Mouse (Mus musculus): ENCODE data around the gene Dpp6. TPM values are rescaled to one million over a fixed set of nuclear protein-coding genes. Genes with fewer than 3 reads are reported as not detected.

Dpp6 gene
- polyA plus RNA-seq, 1 experiment from 2014 or later: 3.7 TPM

DNA sequence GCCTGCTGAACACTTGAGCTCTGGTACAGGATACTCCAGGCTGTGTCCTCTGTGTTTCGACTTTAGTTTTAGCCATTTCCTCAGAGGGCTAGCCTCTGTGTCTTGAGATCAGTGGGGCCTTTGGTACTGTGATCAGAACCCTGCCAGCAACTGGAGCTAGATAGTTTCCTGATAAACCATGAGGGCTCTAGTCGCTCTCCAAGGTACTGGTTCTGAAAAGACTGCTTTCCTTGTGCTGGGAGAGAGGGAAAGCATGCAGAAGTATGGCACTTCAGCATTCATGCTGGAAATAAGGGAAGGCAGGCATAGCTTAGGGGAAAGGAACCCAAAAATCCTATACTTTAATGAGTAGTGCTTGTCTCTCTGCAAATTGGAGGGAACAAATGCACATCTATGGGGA is 548.9 kb downstream of the Dpp6 start:
- no peak overlapping the region for H3K9ac ChIP-seq
- ATAC-seq (ENCODE audit: insufficient number of reproducible peaks, insufficient read depth, low FRiP score, low TSS enrichment): no peak
- H3K36me3 ChIP-seq: no peaks in the 10 kb centered on the region

DNA sequence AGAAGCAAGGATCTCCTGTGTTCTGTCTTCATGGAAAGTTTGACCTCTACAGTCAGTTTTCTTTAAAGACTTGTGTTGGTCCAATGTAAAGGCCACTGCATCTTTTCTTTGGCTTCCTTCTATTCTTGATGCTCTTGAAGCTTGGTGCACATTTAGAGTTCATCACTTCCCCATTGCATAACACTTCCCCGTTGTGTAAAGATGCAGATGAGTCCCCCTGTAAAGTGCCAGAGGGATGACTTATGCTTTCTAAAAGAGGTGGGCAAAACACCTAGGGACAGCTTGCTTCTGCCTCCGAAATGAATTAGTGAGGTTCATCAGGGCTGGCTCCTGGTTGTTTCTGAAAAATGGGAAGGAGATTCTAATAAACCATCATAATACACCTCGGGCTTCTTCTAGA is 553.8 kb downstream of the Dpp6 start:
- 73% methylated on average over 3 of the region's 3 CpGs for WGBS
- no peaks in the 10 kb centered on the region for H3K27me3 ChIP-seq
- H3K9ac ChIP-seq: no peak overlapping the region
- no peaks in the 10 kb centered on the region for H3K4me1 ChIP-seq
- no peak overlapping the region for H3K4me3 ChIP-seq
- H3K4me2 ChIP-seq (replicated peaks): no peak overlapping the region
- no peak for ATAC-seq (ENCODE audit: insufficient number of reproducible peaks, insufficient read depth, low FRiP score, low TSS enrichment)
- no peaks in the 10 kb centered on the region for H3K9me3 ChIP-seq
- H3K27ac ChIP-seq: no peak overlapping the region
- no peaks in the 10 kb centered on the region for H3K36me3 ChIP-seq

More for the DNA sequence above, 548.9 kb downstream of the Dpp6 start:
- no peaks in the 10 kb centered on the region for H3K4me1 ChIP-seq
- H3K27ac ChIP-seq: no peak overlapping the region
- H3K4me2 ChIP-seq (replicated peaks): no peak overlapping the region
- H3K9me3 ChIP-seq: no peaks in the 10 kb centered on the region
- H3K27me3 ChIP-seq: no peaks in the 10 kb centered on the region
- no peak overlapping the region for H3K4me3 ChIP-seq
- 71% methylated on average over 2 of the region's 2 CpGs for WGBS

DNA sequence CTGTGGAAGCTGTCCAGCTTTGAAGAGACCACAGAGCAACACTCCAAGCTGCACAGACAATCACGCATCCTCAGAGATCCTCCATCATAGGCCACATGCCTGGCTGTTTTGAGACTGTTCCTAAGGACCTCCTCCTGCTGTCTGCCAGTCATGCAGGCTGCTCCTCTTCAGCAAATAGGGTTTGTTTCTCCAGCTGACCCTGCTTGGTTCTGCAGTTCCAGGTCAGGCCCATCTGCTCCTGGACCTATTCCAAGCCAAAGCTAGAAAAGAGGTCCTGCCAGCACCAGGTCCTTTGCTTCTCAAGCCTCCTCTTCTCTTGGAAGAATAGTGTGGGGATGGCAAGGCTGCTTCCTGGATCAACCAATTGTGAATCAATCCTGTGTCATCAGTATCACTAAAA is 556.9 kb downstream of the Dpp6 start:
- H3K9me3 ChIP-seq: no peaks in the 10 kb centered on the region
- no peak for ATAC-seq (ENCODE audit: insufficient number of reproducible peaks, insufficient read depth, low FRiP score, low TSS enrichment)
- WGBS: 78% methylated on average over 1 of the region's 1 CpGs
- H3K4me2 ChIP-seq (replicated peaks): no peak overlapping the region
- H3K27ac ChIP-seq: no peak overlapping the region
- no peaks in the 10 kb centered on the region for H3K36me3 ChIP-seq
- no peak overlapping the region for H3K9ac ChIP-seq
- no peaks in the 10 kb centered on the region for H3K27me3 ChIP-seq
- no peak overlapping the region for H3K4me3 ChIP-seq
- no peaks in the 10 kb centered on the region for H3K4me1 ChIP-seq

DNA sequence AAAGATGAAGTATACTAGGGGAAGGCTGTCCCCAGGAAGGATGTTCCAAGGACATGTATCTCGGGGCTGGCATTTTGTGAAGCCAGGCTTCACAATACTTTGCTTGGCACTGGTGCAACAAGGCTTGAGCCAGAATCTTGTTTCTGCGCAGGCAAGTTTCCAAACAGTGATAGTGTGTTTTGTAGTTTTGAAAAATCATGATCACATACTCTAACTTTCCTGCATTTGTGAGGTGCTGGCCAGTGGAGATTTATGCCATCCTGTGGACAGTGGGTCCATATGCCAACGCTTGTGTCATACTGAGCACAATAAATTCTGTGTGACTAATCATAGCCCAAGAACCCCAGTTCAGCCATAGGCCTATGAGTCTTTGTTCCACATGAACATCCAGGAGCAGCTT is 558.8 kb downstream of the Dpp6 start:
- Histone ChIP-seq H3K4me3 (no peak overlapping the region), H3K36me3 (no peaks in the 10 kb centered on the region), H3K4me1 (no peaks in the 10 kb centered on the region), H3K27ac (no peak overlapping the region), H3K9me3 (no peaks in the 10 kb centered on the region), H3K4me2 (replicated peaks) (no peak overlapping the region), H3K27me3 (no peaks in the 10 kb centered on the region), H3K9ac (no peak overlapping the region)
- WGBS: 79% methylated on average over 3 of the region's 3 CpGs
- no peak for ATAC-seq (ENCODE audit: insufficient number of reproducible peaks, insufficient read depth, low FRiP score, low TSS enrichment)

DNA sequence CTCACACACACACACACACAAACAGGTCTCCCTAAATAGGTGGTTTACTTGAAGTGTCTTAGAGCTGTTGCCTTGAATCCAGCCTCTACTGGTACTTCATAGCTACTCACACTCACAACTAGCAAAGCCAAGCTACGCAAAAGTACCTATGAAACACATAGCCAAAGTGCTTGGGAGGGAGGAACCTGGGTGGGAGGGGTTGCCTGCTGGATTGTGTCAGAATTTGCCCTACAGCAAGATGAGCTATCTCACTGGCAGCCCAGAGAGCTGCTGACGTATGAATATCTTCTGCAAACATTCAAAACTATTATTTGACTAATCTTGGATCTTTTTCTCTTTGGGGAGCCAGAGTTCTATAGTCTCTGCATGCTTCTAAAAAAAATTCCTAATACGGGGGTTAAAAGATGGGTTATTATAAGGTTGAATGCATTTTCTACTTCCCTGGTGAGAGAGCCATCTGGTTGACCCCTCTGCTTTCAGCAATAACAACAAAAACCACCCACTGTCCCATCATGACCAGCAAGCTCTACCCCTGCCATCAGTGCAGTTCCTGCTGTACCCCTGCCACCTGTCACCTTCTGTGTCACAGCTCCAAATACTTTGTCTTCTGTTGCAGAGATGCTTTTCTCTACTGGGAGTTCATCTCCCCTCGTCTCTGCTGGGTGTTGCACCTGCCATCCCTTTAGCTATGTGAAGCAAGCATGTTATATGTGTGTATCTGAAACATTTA is 563.8 kb downstream of the Dpp6 start:
- ATAC-seq (ENCODE audit: insufficient number of reproducible peaks, insufficient read depth, low FRiP score, low TSS enrichment): no peak
- no peaks in the 10 kb centered on the region for H3K4me1 ChIP-seq
- H3K27ac ChIP-seq: no peak overlapping the region
- WGBS: 81% methylated on average over 4 of the region's 4 CpGs
- H3K36me3 ChIP-seq: no peaks in the 10 kb centered on the region
- H3K9ac ChIP-seq: no peak overlapping the region
- no peaks in the 10 kb centered on the region for H3K9me3 ChIP-seq
- no peak overlapping the region for H3K4me2 ChIP-seq (replicated peaks)
- H3K27me3 ChIP-seq: no peaks in the 10 kb centered on the region
- H3K4me3 ChIP-seq: no peak overlapping the region

DNA sequence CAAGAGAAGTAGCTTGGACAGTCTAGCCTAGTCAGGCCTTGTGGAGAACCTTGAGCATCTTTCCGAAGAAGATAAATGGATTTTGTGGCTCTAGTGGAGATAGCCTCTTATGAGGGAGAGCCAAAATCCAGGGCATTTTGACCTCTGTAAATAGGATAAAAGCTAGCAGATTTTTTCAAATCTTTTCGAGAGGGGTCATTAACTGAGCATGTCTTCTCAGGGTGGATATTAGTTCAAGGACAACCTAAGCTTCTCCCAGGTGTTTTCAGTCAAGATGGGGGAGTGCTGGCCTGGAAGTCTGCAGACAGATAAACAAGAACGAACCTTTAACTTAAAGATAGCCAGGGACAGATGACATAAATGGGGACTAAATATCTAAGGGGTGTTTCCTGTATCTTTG is 581.4 kb downstream of the Dpp6 start:
- Histone ChIP-seq H3K4me2 (replicated peaks) (no peak overlapping the region), H3K4me1 (no peaks in the 10 kb centered on the region)
- 74% methylated on average over 3 of the region's 3 CpGs for WGBS

DNA sequence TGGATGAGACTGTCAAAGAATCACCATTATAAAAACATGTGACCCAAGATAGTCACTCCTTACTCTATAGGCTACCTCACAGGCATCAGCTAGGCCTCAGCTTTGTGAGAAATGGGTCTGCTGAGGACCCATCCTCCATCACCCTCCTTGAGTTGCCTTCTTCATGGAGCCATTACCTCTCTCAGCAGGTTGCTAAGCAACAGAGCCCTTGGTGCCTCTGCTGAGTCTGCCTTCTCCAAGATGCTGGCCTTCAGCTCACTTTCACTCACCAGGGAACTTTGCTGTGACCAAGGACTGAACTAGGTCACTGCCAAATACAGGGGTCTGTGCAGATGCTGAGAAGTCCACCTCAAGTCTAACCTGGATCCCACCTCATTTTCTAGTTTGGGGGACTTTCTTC is 582.1 kb downstream of the Dpp6 start:
- H3K27ac ChIP-seq: no peak overlapping the region
- ATAC-seq (ENCODE audit: insufficient number of reproducible peaks, insufficient read depth, low FRiP score, low TSS enrichment): no peak

More for the DNA sequence above, 581.4 kb downstream of the Dpp6 start:
- ATAC-seq (ENCODE audit: insufficient number of reproducible peaks, insufficient read depth, low FRiP score, low TSS enrichment): no peak
- Histone ChIP-seq H3K27ac (no peak overlapping the region), H3K36me3 (no peaks in the 10 kb centered on the region), H3K9me3 (no peaks in the 10 kb centered on the region), H3K4me3 (no peak overlapping the region), H3K27me3 (no peaks in the 10 kb centered on the region), H3K9ac (no peak overlapping the region)

DNA sequence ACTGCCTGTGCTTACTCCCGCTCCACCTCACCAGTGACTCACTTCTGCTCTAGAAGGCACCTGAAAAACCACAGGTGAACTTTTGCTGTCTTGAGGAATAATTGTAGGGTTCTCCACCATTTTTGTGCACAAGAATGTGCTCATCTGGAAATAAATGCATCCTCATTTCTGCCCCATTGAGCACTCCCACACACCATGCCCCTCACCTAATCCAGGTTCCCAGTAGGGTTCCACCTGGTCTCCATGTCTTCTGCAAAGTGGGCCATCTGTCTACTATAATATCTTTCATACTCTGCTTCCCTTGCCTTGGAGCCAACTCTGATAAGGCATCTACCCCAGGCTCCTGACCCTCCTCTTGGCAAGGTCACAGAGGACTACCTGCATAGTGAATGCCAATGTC is 585.6 kb downstream of the Dpp6 start:
- Histone ChIP-seq H3K36me3 (no peaks in the 10 kb centered on the region), H3K27ac (no peak overlapping the region), H3K9me3 (no peaks in the 10 kb centered on the region), H3K4me3 (no peak overlapping the region), H3K4me1 (no peaks in the 10 kb centered on the region), H3K27me3 (no peaks in the 10 kb centered on the region), H3K4me2 (replicated peaks) (no peak overlapping the region), H3K9ac (no peak overlapping the region)
- no peak for ATAC-seq (ENCODE audit: insufficient number of reproducible peaks, insufficient read depth, low FRiP score, low TSS enrichment)
- 92% methylated on average over 1 of the region's 1 CpGs for WGBS

More for the DNA sequence above, 582.1 kb downstream of the Dpp6 start:
- Histone ChIP-seq H3K4me1 (no peaks in the 10 kb centered on the region), H3K9ac (no peak overlapping the region), H3K4me3 (no peak overlapping the region), H3K36me3 (no peaks in the 10 kb centered on the region), H3K4me2 (replicated peaks) (no peak overlapping the region), H3K9me3 (no peaks in the 10 kb centered on the region), H3K27me3 (no peaks in the 10 kb centered on the region)

DNA sequence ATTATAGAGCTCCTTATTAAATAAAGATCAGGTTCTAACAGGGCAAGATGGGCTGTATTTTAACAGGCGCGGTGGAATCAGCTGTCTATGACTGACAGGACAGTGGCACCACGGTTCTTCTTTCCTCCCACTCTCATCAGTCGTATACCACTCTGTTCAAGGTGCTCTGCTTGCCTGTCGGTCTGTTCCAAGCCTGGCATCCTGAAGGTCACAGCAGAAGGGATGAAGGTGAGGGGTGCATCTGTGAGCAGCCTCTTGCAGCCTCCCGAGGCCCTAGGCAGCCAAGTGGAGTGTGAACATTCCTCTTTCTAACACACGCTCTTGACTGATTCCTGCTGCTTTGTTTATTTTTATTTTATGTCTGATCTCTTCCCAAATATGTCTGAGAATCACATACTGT is 591.9 kb downstream of the Dpp6 start:
- Histone ChIP-seq H3K4me2 (replicated peaks) (no peak overlapping the region), H3K4me3 (no peak overlapping the region), H3K4me1 (no peaks in the 10 kb centered on the region), H3K27me3 (no peaks in the 10 kb centered on the region), H3K27ac (no peak overlapping the region), H3K9ac (no peak overlapping the region), H3K9me3 (no peaks in the 10 kb centered on the region), H3K36me3 (no peaks in the 10 kb centered on the region)
- no peak for ATAC-seq (ENCODE audit: insufficient number of reproducible peaks, insufficient read depth, low FRiP score, low TSS enrichment)
- 80% methylated on average over 7 of the region's 7 CpGs for WGBS

DNA sequence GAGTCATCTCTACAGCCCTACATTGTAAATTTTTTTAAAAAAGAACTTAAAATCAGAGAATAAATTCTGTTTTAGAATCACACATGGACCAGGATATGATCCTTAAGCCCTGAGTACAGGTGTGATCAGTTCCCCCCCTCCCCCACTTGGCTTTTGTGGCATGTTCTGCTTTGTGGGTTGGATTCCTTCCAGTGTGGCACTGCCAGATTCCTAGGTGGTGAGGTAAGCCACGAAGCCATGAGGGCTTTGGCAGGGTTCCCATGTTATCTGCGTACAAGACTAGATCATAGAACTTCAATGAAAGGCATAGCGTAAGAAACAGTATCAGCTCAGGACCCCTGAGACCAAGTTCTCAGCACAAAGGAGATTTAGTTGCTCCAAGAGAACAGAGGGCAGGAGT is 596.0 kb downstream of the Dpp6 start:
- H3K9me3 ChIP-seq: no peaks in the 10 kb centered on the region
- H3K36me3 ChIP-seq: no peaks in the 10 kb centered on the region
- H3K4me2 ChIP-seq (replicated peaks): no peak overlapping the region
- H3K4me3 ChIP-seq: no peak overlapping the region
- 73% methylated on average over 3 of the region's 3 CpGs for WGBS
- no peak overlapping the region for H3K9ac ChIP-seq
- H3K4me1 ChIP-seq: no peaks in the 10 kb centered on the region
- no peaks in the 10 kb centered on the region for H3K27me3 ChIP-seq
- no peak for ATAC-seq (ENCODE audit: insufficient number of reproducible peaks, insufficient read depth, low FRiP score, low TSS enrichment)
- no peak overlapping the region for H3K27ac ChIP-seq

DNA sequence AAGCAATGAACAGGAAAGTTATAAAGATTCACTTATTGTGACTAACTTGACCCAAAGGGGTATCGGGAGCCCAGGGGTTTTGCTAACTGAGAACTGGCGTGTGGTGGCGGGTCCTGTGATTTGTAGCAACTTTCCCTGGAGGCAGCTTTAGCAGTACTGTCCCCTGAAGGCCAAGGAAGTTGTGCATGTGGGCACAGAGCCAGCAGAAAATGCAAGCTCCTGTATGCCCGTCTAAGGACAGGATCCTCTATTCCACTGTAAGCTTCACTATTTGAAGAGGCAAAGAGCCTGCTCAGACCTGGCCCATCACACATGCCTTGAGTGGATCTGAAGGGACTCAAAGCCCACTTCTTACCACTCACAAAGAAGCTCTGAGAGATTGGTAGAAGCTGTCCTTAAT is 598.5 kb downstream of the Dpp6 start:
- Histone ChIP-seq H3K9me3 (no peaks in the 10 kb centered on the region), H3K27ac (no peak overlapping the region), H3K36me3 (no peaks in the 10 kb centered on the region), H3K4me1 (no peaks in the 10 kb centered on the region), H3K4me2 (replicated peaks) (no peak overlapping the region), H3K4me3 (no peak overlapping the region), H3K27me3 (no peaks in the 10 kb centered on the region), H3K9ac (no peak overlapping the region)
- 82% methylated on average over 4 of the region's 4 CpGs for WGBS
- ATAC-seq (ENCODE audit: insufficient number of reproducible peaks, insufficient read depth, low FRiP score, low TSS enrichment): no peak

DNA sequence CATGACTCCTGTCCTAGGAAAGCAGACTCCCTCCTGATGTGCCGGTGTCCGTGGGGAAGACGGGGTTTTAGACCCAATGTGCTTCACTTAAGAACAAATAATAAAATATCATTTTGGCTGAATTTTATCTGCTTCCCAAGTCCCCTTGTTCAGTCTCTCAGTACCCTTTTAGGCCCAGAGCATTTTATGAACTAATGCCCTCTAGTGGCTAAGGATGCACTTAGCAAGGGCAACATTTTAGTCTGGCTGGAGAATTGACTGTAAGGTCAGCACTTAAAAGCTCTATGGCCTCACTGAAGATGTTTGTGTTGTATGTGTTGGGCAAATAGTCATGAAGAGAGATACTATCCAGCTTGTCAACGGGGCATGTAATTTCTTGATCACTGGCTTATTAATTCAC is 599.6 kb downstream of the Dpp6 start:
- Histone ChIP-seq H3K36me3 (no peaks in the 10 kb centered on the region), H3K4me2 (replicated peaks) (no peak overlapping the region)

DNA sequence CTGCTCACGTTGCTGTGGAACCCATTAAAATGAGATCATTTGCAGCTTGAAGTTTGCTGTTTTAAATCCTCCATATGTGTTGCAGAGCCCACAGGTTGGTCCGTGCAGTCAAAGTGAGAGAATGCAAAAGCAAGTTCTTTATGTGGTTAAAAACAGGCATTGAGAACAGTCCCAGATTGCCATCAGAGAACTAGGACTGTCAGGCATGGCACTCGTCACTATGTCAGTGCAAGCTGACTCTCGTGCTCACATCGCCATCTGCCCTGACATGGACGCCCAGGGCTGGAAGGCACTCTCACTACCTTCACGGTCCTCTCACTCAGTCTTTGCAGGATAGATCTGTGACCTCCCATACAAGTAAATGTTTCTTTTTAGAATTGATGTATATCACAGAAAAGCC is 600.4 kb downstream of the Dpp6 start:
- Histone ChIP-seq H3K27me3 (no peaks in the 10 kb centered on the region), H3K9ac (no peak overlapping the region), H3K36me3 (no peaks in the 10 kb centered on the region), H3K4me3 (no peak overlapping the region), H3K9me3 (no peaks in the 10 kb centered on the region), H3K4me1 (no peaks in the 10 kb centered on the region), H3K27ac (no peak overlapping the region), H3K4me2 (replicated peaks) (no peak overlapping the region)
- 68% methylated on average over 7 of the region's 7 CpGs for WGBS
- ATAC-seq (ENCODE audit: insufficient number of reproducible peaks, insufficient read depth, low FRiP score, low TSS enrichment): no peak

More for the DNA sequence above, 599.6 kb downstream of the Dpp6 start:
- no peak for ATAC-seq (ENCODE audit: insufficient number of reproducible peaks, insufficient read depth, low FRiP score, low TSS enrichment)
- Histone ChIP-seq H3K27me3 (no peaks in the 10 kb centered on the region), H3K9me3 (no peaks in the 10 kb centered on the region), H3K4me1 (no peaks in the 10 kb centered on the region), H3K4me3 (no peak overlapping the region), H3K9ac (no peak overlapping the region), H3K27ac (no peak overlapping the region)
- WGBS: 58% methylated on average over 4 of the region's 4 CpGs

Measured in embryonic facial prominence, embryonic 12.5 days (tissue).